Mouse (Mus musculus) midbrain, embryonic 15.5 days (tissue): ENCODE measurements around the gene Ube2d1. TPM values are rescaled to one million over a fixed set of nuclear protein-coding genes. Genes with fewer than 3 reads are reported as not detected.

ENCODE experiments used
- polyA plus RNA-seq: library from polyadenylated mRNA; unstranded; fragments of >200 nt; fragmentation: Nextera tagmentation; extraction: Ambion mirVana; gene quantifications from 2 replicates; pipeline ENCODE4 v1.2.1, GENCODE M21; 2015

The Ube2d1 gene
- polyA plus RNA-seq, 1 experiment from 2014 or later: 180 TPM

Other genes with a start within 250 kb of the Ube2d1 start
- 6.2 and 6.3 TPM in 2 replicates for gene Bicc1, start 125.6 kb downstream of the Ube2d1 start, polyA plus RNA-seq
- gene Tfam, start 47.0 kb downstream of the Ube2d1 start, polyA plus RNA-seq: 42.0 and 51.4 TPM in 2 replicates
- gene Cisd1, start 59.7 kb upstream of the Ube2d1 start, polyA plus RNA-seq: 257 and 277 TPM in 2 replicates
- gene Ipmk, start 62.5 kb upstream of the Ube2d1 start, polyA plus RNA-seq: 17.9 and 18.2 TPM in 2 replicates